Mouse (Mus musculus): Measurements from ENCODE around the gene Prok2. TPM values are rescaled to one million over a fixed set of nuclear protein-coding genes. Genes with fewer than 3 reads are reported as not detected.

Prok2 gene
- polyA plus RNA-seq (2016; fragmentation: Nextera tagmentation; extraction: Ambion mirVana) = 0.14 TPM in 1 of 2 replicates, not detected in the other

DNA sequence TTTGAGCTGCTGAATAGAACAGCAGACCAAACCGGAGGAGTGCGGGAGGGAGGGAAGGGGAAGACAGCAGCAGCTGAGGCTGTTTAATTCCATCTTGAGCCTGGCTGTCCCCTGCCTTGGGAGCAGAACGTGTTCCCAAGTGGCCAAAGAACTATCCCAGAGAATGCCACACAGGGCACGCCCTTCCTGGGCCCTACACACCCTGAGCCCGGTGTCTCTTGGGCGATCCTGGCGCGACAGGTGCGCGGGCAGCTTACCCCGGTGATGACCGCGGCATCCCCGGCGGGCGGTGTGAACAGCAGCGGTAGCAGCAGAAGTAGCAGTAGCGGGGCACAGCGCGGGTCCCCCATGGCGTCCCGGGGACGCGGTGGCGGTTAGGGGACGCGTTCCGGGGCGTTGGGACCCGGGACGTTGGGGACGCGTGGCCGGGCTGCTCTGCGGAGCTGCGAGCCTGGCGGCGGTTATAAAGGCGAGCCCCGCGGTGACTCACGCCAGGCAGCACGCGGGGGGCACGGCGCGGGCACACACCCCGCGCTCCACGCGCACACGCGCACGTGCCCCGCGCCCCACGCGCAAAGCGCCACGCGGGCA lies at the start of gene Prok2:
TSS of gene Prok2 (minus strand) at position 422 of the 591 bp plus-strand sequence.
- peak within 1 kb of the TSS; percentile 91 for H3K4me2 ChIP-seq (replicated peaks)
- WGBS = under 1% methylated on average over 51 of the region's 61 CpGs
- peak within 1 kb of the TSS; percentile 65 for H3K9ac ChIP-seq
- no peaks in the 10 kb centered on the region for H3K9me3 ChIP-seq (replicated peaks)
- ATAC-seq (ENCODE audit: low FRiP score) = no peak; the same call in 1 of the 2 replicates
- no peak within 1 kb of the TSS for H3K27ac ChIP-seq
- peaks cover 60% of the 10 kb centered on the region for H3K27me3 ChIP-seq
- peaks cover 11% of the 10 kb centered on the region for H3K4me1 ChIP-seq
- peak within 1 kb of the TSS; percentile 52 for H3K4me3 ChIP-seq
- H3K36me3 ChIP-seq = no peaks in the 10 kb centered on the region

DNA sequence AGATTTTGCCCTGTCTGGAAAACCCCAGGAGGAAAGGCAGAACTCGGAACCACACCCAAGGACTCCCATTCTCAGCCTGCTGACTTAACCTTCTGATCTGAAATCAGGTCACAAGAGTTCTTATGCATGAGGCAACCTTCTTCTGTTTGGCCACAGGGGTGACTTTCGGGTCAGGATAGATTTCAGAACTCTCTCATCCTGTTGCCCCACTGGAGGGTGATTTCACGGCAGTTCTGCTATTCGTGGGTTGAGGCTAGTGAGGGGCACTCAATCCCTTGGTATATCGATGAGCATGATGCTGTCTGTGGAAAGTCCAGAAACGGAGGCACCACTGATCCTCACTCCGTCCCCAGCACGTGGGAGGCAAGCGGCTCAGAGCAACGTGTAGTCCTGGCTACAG lies 48.5 kb upstream of the Prok2 start:
- Histone ChIP-seq H3K27me3 (0 out of 2 replicates have a peak, but pooled peaks cover 7% of the 10 kb centered on the region), H3K9ac (no peak overlapping the region), H3K4me3 (no peak overlapping the region), H3K4me1 (no peaks in the 10 kb centered on the region), H3K4me2 (replicated peaks) (no peak overlapping the region), H3K9me3 (replicated peaks) (no peaks in the 10 kb centered on the region), H3K27ac (no peak overlapping the region), H3K36me3 (no peaks in the 10 kb centered on the region)
- no peak for ATAC-seq (ENCODE audit: low FRiP score)
- WGBS = 80% methylated on average over 10 of the region's 10 CpGs

GRCm38 (mm10) chr6:99768495-99768894 lies 42.3 kb upstream of the Prok2 start:
- no peak overlapping the region for H3K4me3 ChIP-seq
- H3K27me3 ChIP-seq = 0 out of 2 replicates have a peak, but pooled peaks cover 2% of the 10 kb centered on the region
- no peak for ATAC-seq (ENCODE audit: low FRiP score)
- H3K9ac ChIP-seq = no peak overlapping the region
- H3K4me2 ChIP-seq (replicated peaks) = no peak overlapping the region
- no peak overlapping the region for H3K27ac ChIP-seq
- WGBS = 33% methylated on average over 5 of the region's 5 CpGs
- no peaks in the 10 kb centered on the region for H3K9me3 ChIP-seq (replicated peaks)
- peaks cover 4% of the 10 kb centered on the region; the same call in 1 of the 2 replicates for H3K4me1 ChIP-seq
- H3K36me3 ChIP-seq = no peaks in the 10 kb centered on the region

- Histone ChIP-seq H3K4me3 (no peak overlapping the region), H3K27ac (no peak overlapping the region), H3K9ac (no peak overlapping the region), H3K4me1 (peaks cover 10% of the 10 kb centered on the region), H3K4me2 (replicated peaks) (no peak overlapping the region), H3K36me3 (no peaks in the 10 kb centered on the region), H3K27me3 (no peaks in the 10 kb centered on the region), H3K9me3 (replicated peaks) (no peaks in the 10 kb centered on the region)
- no peak for ATAC-seq (ENCODE audit: low FRiP score)
- WGBS = 83% methylated on average over 3 of the region's 3 CpGs
Observed at GRCm38 (mm10) chr6:99764916-99765315, 38.7 kb upstream of the Prok2 start.

DNA sequence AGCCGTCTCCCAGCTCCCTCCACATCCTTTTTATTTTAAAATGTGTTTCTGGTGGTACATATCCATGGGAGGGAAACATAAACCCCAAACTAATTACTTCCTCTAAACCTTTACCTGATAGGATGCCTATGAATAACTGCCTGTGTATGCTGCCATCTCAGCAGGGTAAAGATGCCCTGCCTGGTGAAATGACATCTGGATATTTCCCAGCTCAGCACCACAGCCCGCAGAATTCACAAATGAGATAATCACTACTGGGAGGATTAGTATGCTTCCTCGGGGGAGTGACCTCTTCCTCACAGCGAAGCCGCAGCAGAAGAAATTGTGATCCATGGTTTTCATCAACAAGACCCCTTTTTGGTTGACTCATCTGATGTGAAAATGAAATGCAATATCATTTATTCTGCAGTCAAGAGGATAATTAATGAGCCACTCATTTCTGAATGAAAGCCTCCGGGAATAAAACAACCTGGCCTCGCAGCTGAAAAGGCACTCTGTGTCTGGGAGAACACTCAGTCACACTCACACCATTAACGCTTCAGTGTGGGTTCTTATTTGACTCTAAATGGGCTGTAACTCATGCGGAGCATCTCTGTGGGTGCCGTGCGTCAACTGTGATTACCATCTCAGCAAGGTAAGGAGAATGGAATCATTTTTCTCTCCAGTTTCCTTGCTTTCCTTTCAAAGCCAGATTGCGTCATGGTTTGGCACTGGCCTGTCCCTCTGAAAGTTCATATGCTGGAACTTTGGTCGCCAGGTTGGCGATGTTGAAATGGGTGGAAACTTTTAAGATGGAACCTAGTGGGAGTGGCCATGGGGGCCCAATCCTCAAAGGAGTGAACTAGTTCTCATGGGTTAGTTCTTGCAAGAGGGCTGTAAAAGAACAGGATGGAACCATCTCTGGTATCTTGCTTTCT lies 36.1 kb upstream of the Prok2 start:
- Histone ChIP-seq H3K4me1 (peaks cover 6% of the 10 kb centered on the region; the same call in 1 of the 2 replicates), H3K36me3 (no peaks in the 10 kb centered on the region), H3K4me2 (replicated peaks) (no peak overlapping the region), H3K27me3 (no peaks in the 10 kb centered on the region), H3K4me3 (no peak overlapping the region), H3K9me3 (replicated peaks) (no peaks in the 10 kb centered on the region), H3K9ac (no peak overlapping the region), H3K27ac (no peak overlapping the region)
- WGBS = 47% methylated on average over 14 of the region's 14 CpGs
- ATAC-seq (ENCODE audit: low FRiP score) = no peak

GRCm38 (mm10) chr6:99756105-99756504 lies 29.9 kb upstream of the Prok2 start:
- H3K4me1 ChIP-seq = no peaks in the 10 kb centered on the region
- no peaks in the 10 kb centered on the region for H3K36me3 ChIP-seq
- no peak overlapping the region for H3K4me2 ChIP-seq (replicated peaks)
- H3K27me3 ChIP-seq = no peaks in the 10 kb centered on the region
- no peak overlapping the region for H3K9ac ChIP-seq
- ATAC-seq (ENCODE audit: low FRiP score) = no peak
- H3K4me3 ChIP-seq = no peak overlapping the region
- no peak overlapping the region for H3K27ac ChIP-seq
- WGBS = 87% methylated on average over 9 of the region's 9 CpGs
- H3K9me3 ChIP-seq (replicated peaks) = no peaks in the 10 kb centered on the region

- Histone ChIP-seq H3K9me3 (replicated peaks) (no peaks in the 10 kb centered on the region), H3K4me1 (no peaks in the 10 kb centered on the region), H3K27ac (no peak overlapping the region), H3K4me2 (replicated peaks) (no peak overlapping the region), H3K4me3 (no peak overlapping the region), H3K9ac (no peak overlapping the region), H3K36me3 (no peaks in the 10 kb centered on the region), H3K27me3 (peaks cover 4% of the 10 kb centered on the region; the same call in 1 of the 2 replicates)
- 69% methylated on average over 6 of the region's 6 CpGs for WGBS
- 0 out of 2 replicates have a peak, but pooled peaks have one; percentile 26 for ATAC-seq (ENCODE audit: low FRiP score)
Observed at GRCm38 (mm10) chr6:99751308-99751707, 25.1 kb upstream of the Prok2 start.

- no peaks in the 10 kb centered on the region for H3K4me1 ChIP-seq
- no peak overlapping the region for H3K9ac ChIP-seq
- H3K4me3 ChIP-seq = no peak overlapping the region
- H3K27me3 ChIP-seq = peaks cover 6% of the 10 kb centered on the region; the same call in 1 of the 2 replicates
- no peaks in the 10 kb centered on the region for H3K36me3 ChIP-seq
- WGBS = 87% methylated on average over 5 of the region's 5 CpGs
- no peak for ATAC-seq (ENCODE audit: low FRiP score)
- no peaks in the 10 kb centered on the region for H3K9me3 ChIP-seq (replicated peaks)
- no peak overlapping the region for H3K4me2 ChIP-seq (replicated peaks)
- H3K27ac ChIP-seq = no peak overlapping the region
Observed at GRCm38 (mm10) chr6:99746275-99746674, 20.1 kb upstream of the Prok2 start.

DNA sequence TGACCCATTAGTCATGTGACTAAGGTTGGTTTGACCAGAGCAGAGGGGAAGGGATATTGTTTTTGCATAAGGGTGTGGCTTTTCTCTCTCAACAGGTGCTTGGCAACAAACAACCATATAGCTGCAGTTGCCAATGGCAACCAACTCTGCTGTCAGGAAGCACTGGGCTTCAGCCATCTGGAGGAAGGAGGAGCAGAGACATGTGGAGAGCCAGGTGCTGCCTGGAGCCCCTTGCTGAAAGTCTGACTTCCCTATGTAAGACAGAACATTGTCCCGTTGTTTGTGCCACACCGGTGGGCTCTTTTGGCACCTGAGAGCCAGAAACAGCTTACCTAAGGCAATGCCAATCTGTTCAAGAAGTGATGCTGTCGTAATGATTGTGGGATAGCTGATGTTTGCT lies 16.7 kb upstream of the Prok2 start:
- WGBS = 71% methylated on average over 3 of the region's 3 CpGs

DNA sequence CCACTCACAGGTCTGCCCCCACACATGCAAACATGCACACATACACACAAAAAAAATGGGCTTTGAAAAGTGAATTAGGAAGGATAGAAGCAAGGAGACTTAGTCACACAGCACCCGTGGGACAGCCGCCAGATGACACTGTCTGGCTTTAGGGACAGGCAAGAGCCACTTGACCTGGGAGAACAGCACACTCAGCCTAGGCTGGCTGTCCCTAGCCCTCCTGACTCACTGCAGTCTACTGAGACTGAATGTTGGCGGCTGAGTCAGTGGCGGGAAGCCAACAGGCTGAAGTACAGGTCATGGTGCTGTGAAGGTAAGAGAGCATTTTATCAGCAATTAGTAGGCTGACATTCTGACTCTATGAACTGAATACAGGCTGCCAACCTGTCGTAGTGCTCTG lies 8.5 kb upstream of the Prok2 start:
- Histone ChIP-seq H3K27me3 (0 out of 2 replicates have a peak, but pooled peaks cover 3% of the 10 kb centered on the region), H3K4me2 (replicated peaks) (no peak overlapping the region), H3K27ac (no peak overlapping the region), H3K9ac (no peak overlapping the region), H3K4me3 (no peak overlapping the region), H3K36me3 (no peaks in the 10 kb centered on the region), H3K4me1 (no peaks in the 10 kb centered on the region), H3K9me3 (replicated peaks) (no peaks in the 10 kb centered on the region)
- no peak for ATAC-seq (ENCODE audit: low FRiP score)
- 87% methylated on average over 5 of the region's 5 CpGs for WGBS

More for the DNA sequence above, 16.7 kb upstream of the Prok2 start:
- H3K36me3 ChIP-seq = no peaks in the 10 kb centered on the region
- no peak overlapping the region for H3K4me2 ChIP-seq (replicated peaks)
- no peak for ATAC-seq (ENCODE audit: low FRiP score)
- H3K27me3 ChIP-seq = peaks cover 2% of the 10 kb centered on the region; the same call in 1 of the 2 replicates
- no peak overlapping the region for H3K4me3 ChIP-seq
- no peaks in the 10 kb centered on the region for H3K4me1 ChIP-seq
- H3K27ac ChIP-seq = no peak overlapping the region
- no peak overlapping the region for H3K9ac ChIP-seq
- no peaks in the 10 kb centered on the region for H3K9me3 ChIP-seq (replicated peaks)

GRCm38 (mm10) chr6:99732673-99733072 lies 6.5 kb upstream of the Prok2 start:
- Histone ChIP-seq H3K4me3 (no peak overlapping the region), H3K4me2 (replicated peaks) (no peak overlapping the region), H3K4me1 (no peaks in the 10 kb centered on the region), H3K9me3 (replicated peaks) (no peaks in the 10 kb centered on the region), H3K9ac (no peak overlapping the region), H3K27ac (no peak overlapping the region), H3K36me3 (no peaks in the 10 kb centered on the region), H3K27me3 (peaks cover 17% of the 10 kb centered on the region)
- WGBS = 70% methylated on average over 8 of the region's 8 CpGs
- no peak for ATAC-seq (ENCODE audit: low FRiP score)

DNA sequence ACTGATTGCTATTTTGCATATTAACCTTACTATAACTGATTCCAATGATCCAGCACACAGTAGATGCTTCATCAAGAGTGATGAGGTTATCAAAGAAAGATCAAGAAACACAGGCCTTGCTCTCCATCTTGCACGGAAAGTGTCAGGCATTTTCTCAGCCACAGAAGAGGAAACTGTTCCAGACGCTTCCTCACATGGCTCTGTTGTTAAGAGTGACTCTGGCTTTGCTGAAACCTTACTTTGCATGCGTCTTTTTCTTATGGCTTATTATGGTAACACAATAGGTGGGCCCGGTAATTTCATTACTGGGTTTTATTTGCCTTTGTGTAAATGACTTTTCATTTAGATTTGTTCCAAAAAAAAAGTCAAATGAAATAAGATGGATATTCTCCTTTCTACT lies 5.7 kb upstream of the Prok2 start:
- H3K4me2 ChIP-seq (replicated peaks) = no peak overlapping the region
- no peaks in the 10 kb centered on the region for H3K4me1 ChIP-seq
- H3K27ac ChIP-seq = no peak overlapping the region
- WGBS = 83% methylated on average over 4 of the region's 4 CpGs
- no peak for ATAC-seq (ENCODE audit: low FRiP score)
- H3K36me3 ChIP-seq = no peaks in the 10 kb centered on the region
- peaks cover 25% of the 10 kb centered on the region for H3K27me3 ChIP-seq
- no peaks in the 10 kb centered on the region for H3K9me3 ChIP-seq (replicated peaks)
- H3K9ac ChIP-seq = no peak overlapping the region
- H3K4me3 ChIP-seq = no peak overlapping the region
